Mouse (Mus musculus) induced T-regulatory cell, adult 2 months (primary cell): Measurements from ENCODE around the gene Ip6k2.

Experiments used
- DNase-seq: peaks from one replicate; pipeline ENCODE4 v3.0.0-alpha.2; 2012; ENCODE audit warnings: low read depth

The Ip6k2 gene

GRCm38 (mm10) chr9:108782836-108783547 lies 604 bp upstream of the Ip6k2 start:
- no peak for DNase-seq

- DNase-seq, result peak; percentile 43
Observed at GRCm38 (mm10) chr9:108785416-108785815, 1.8 kb downstream of the Ip6k2 start.

GRCm38 (mm10) chr9:108786494-108786893 lies 2.9 kb downstream of the Ip6k2 start:
- DNase-seq, result no peak

- no peak for DNase-seq
Observed at GRCm38 (mm10) chr9:108787080-108787479, 3.5 kb downstream of the Ip6k2 start.

- no peak for DNase-seq
Observed at GRCm38 (mm10) chr9:108788713-108789112, 5.1 kb downstream of the Ip6k2 start.

- no peak for DNase-seq
Observed at GRCm38 (mm10) chr9:108792307-108792706, 8.7 kb downstream of the Ip6k2 start.

- DNase-seq, result peak; percentile 59
Observed at GRCm38 (mm10) chr9:108792730-108793129, 9.1 kb downstream of the Ip6k2 start.

GRCm38 (mm10) chr9:108795281-108795680 lies 11.7 kb downstream of the Ip6k2 start:
- no peak for DNase-seq

GRCm38 (mm10) chr9:108795762-108796161 lies 12.2 kb downstream of the Ip6k2 start:
- no peak for DNase-seq

- DNase-seq, result no peak
Observed at GRCm38 (mm10) chr9:108796351-108796981, 12.9 kb downstream of the Ip6k2 start.

- DNase-seq, result no peak
Observed at GRCm38 (mm10) chr9:108797477-108797876, 13.9 kb downstream of the Ip6k2 start.

GRCm38 (mm10) chr9:108798508-108799075 lies 15.0 kb downstream of the Ip6k2 start:
- no peak for DNase-seq

- DNase-seq, result no peak
Observed at GRCm38 (mm10) chr9:108799564-108799963, 16.0 kb downstream of the Ip6k2 start.

- no peak for DNase-seq
Observed at GRCm38 (mm10) chr9:108805768-108806167, 22.2 kb downstream of the Ip6k2 start.

- DNase-seq, result no peak
Observed at GRCm38 (mm10) chr9:108806379-108806778, 22.8 kb downstream of the Ip6k2 start.

GRCm38 (mm10) chr9:108806831-108807230 lies 23.2 kb downstream of the Ip6k2 start:
- no peak for DNase-seq

GRCm38 (mm10) chr9:108807674-108808073 lies 24.1 kb downstream of the Ip6k2 start:
- no peak for DNase-seq

- peak; percentile 95 for DNase-seq
Observed at GRCm38 (mm10) chr9:108808163-108808665, 24.6 kb downstream of the Ip6k2 start, which contains the start of gene Nckipsd. Gene Nckipsd (plus strand): TSS chr9:108808368.

- DNase-seq, result no peak
Observed at GRCm38 (mm10) chr9:108809188-108809587, 25.6 kb downstream of the Ip6k2 start.

- no peak for DNase-seq
Observed at GRCm38 (mm10) chr9:108809723-108810122, 26.1 kb downstream of the Ip6k2 start.

- no peak for DNase-seq
Observed at GRCm38 (mm10) chr9:108810516-108810915, 26.9 kb downstream of the Ip6k2 start.

- DNase-seq, result no peak
Observed at GRCm38 (mm10) chr9:108815557-108815956, 32.0 kb downstream of the Ip6k2 start.

- DNase-seq, result peak; percentile 61
Observed at GRCm38 (mm10) chr9:108819495-108819894, 35.9 kb downstream of the Ip6k2 start.
